Mouse (Mus musculus) retina, postnatal 1 day (tissue): ENCODE results near the gene Dennd1a.
A peak's percentile ranks its signal among the peaks of the same experiment; 100 is the strongest.

Experiments
- DNase-seq: peaks from one replicate; pipeline ENCODE4 v3.0.0-alpha.2; 2012

Dennd1a gene

DNA sequence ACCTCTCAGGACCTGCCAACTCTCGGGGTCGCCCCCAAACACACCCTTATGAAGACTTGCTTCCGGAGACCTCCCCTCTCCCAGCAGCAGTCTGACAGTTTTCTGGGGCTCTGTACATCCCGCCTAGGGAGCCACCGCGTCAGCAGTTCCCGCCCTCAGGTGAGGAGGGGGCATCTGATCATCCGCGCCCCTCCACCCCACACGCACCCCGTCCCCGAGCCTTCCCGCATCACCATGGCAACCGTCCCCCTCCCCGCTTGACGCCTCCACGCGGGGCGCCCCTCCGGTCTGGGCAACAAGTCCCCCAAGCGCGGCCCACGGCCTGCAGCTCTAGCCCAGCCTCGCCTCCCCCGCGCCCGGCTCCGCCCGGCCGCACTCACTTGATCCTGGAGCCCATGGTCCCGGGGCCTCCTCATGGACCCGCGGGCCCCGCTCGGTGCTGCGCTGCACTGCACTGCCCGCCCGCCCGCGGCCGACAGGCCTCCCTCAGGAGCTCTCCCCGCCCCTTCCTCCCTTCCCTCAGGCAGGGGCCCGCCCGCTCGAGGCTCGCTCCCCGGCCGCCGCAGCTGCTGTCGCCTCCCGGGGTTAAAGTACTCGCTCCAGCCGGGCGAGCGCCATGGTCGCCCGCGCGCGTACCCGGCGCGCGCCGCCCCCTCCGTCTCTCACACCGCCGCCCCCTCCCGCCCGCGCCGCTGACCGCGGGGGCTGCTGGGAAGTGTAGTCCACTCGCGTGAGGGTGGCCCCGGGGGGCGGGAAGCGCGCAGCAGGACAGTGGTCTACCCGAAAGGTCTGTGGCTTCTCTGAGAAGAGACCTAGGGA is at the start of gene Dennd1a:
Gene Dennd1a (minus strand): TSS at position 658 of the 819 bp plus-strand sequence.
- DNase-seq, result peak; percentile 95

DNA sequence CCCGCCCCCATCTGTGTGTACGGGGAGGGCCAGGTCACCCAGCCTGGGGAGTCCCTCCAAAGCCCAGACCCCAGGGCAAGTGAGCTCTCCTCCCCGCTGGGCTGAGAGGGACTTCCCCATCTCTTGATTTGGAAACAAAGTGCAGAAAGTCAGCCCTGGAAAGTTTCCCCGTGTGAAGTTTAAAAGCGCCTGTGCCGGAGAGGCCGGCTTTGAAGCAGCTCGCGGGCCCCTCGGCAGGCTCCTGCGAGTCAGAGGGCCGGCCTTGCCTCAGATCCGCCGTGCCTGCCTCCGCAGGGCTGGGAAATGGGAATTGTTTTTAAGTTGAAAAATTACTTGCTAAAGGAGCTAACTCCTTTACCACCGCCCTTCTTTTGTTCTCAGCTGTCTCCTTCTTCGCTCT is 49.4 kb upstream of the Dennd1a start:
- DNase-seq, result peak; percentile 42

DNA sequence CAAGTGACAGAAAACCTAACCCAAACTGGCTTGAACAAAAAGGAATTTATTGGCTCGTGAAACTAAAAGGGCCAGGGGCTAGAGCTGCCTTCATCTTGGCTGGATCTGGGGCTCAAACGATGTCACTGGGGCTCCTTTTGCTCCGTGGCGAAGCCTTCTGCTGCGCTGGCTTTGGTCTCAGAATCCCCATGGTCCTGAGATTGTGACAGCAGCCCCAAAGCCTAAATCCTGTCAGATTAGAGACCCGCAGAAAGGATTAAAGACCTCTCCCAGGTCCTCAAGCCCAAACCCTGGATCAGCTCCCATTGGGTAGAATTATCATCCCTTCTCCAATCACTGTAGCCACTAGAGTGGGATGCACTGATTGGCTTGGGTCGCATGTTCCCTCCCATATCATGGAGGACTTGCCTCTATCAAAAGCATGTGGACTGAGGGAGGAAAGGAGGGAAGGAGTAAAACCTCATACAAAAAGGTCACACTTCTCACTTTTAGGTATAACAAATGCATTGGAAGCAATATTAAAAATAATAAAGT is 46.5 kb upstream of the Dennd1a start:
- peak; percentile 69 for DNase-seq

DNA sequence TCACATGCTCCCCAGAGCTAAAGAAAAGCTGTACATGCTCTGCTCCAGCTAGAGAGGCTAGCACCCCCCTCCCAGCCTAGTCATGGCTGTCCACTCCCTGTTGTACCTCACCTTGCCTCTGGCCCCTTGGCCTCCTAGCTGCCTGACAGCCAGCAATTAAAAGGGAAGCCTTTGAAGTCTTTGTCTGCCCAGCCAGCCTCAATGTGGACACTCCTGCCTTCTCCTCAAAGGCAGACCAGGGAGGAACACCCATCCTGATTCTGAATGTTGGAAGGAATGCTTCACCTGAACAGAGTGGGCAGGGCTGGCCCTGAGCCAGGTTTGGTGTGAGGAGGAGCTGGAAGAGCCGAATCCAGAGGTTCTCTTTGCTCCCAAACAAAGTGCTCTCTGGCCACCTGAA is 39.5 kb upstream of the Dennd1a start:
- DNase-seq, result no peak

DNA sequence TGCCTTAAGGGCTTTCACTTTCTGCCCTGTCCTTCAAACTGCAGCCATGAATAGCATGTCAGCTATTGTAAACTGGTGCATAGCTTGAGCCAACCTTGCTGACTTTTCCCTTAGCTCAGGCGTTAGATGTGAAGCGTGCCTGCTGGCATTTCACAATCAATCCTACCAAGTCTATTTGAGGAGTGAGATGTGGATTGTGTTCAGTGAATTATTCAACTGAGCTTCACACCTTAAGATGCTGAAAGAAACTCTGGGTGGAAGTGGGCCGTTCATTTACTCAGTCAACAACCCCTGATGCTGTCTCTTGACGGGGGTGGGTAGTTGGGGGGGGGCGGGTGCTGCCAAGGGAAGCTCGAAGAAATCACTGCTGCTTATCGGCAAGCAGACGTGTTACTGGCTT is 36.2 kb upstream of the Dennd1a start:
- DNase-seq, result no peak

DNA sequence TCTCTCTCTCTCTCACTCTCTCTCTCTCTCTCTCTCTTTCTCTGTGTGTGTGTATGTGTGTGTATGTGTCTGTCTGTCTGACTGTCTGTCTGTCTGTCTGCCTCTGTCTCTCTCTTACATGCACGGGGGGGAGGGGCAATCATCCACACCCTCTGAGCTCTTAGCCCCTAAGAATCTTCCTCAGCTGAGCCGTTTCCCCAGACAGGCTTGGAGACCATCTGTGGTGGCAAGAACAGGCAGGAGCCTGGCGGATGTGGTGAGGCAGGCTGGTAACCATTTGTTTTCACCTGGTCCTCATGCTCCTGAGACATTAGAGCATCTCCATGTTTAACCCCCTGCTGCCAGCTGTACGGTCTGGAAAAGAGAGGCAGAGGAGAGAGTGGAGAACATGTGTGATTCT is 33.7 kb upstream of the Dennd1a start:
- no peak for DNase-seq

DNA sequence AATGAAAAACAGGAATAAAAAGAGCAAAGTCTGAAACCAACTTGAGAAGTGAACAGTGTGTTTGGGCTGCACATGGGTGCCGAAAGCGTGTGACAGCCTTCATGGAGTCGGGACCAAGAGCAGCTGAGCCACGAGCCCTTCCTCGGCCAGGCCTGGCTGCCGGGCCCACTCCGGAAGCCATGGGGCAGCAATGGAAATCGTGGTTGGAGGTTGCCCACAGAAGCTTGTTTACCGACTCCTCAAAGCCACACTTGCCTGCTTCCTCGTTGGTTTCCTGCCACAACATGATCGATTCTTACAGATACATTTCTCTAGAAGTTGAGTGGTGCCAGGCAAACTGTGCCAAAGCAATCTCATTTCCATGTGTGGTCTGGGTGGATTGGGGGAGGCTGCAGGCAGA is 31.9 kb upstream of the Dennd1a start:
- no peak for DNase-seq

DNA sequence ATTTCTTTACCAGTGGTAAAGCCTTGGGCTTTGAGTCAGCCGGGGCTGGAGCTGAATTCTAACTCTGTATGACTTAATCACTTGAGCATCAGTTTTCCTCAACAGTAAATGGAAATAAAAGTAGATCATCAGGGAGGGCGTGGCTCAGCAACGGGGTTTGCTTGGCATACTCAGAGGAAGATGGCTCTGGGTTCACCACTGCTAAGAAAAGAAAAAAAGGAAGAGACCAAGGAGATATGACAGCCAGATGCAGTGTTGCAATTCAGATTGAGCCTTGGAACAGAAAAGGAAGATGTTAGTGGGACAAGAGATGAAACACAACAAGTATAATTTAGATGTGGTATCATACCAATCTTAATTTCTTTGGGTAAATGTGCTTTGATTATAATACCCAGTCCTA is 26.2 kb upstream of the Dennd1a start:
- DNase-seq, result no peak

DNA sequence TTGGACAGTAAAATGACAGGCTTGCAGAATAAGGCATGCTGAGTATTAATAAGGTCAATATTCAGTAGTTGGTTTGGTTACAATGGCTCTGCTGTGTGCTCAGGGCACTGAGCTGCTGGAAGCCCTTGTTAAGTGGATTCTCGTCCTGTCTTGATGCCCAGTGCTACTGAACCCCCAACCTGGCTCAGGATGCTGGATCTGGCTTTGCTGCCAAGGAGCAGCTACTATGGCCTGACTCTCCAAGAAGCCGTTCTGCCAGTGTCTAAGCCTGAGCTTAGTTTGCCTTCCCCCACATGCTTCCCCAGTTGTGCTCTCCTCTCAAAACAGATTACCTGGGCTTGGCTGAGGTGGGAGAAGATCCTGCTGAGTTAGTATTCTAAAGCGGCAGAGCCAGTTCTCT is 25.7 kb upstream of the Dennd1a start:
- DNase-seq, result no peak

DNA sequence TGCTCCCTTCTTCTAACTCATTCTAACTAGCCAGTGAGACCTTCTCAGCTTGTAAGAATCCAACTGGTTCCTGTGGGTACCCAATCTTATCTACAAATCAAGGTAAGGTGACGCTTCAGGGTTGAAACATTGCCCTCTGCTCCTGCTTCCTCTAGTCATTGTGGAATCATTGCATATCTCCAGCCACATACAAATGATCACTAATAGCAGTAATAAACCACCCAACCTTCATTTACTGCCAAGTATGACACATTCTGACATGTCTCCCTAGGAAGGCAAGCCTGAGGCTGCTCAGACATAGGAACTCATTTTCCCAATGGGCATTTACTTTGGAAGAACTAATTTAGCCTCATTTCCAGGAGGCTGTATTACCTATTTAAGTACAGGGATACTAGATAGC is 18.0 kb upstream of the Dennd1a start:
- no peak for DNase-seq

DNA sequence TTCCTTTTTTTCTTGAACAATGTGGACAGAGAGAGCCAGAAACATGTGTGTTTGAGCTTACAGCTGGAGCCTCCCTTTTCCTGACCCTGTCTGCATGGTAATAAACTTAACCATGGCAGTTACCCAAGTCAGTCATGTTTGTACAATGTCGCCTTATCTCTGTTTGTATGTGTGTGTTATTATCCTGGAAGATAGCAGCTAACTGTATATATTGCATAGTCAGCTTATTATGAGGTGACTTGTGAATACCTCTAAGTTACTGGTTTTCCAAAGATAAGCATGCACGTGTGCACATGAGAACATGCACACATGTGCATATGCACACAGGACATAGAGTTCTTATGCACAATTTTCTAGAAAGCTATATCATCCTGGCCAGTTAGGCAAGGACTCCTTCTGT is 13.8 kb upstream of the Dennd1a start:
- no peak for DNase-seq

DNA sequence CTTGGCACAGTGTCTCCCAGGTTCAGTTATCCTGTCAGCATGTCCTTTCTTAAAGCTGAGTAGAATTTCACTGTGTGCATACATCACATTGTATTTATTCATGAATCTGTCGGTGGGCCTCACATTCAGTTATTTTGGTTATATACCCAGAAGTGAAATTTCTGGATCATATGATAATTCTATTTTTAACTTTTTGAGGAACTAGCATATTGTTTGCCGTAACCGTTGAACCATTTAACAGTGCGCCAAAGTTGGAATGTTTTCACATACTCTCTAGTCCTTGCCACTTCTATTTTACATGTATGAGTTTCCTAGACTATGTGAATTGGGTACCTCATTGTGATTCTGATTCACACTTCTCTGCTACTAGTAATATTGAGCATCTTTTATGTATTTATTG is 8.7 kb upstream of the Dennd1a start:
- DNase-seq, result no peak

DNA sequence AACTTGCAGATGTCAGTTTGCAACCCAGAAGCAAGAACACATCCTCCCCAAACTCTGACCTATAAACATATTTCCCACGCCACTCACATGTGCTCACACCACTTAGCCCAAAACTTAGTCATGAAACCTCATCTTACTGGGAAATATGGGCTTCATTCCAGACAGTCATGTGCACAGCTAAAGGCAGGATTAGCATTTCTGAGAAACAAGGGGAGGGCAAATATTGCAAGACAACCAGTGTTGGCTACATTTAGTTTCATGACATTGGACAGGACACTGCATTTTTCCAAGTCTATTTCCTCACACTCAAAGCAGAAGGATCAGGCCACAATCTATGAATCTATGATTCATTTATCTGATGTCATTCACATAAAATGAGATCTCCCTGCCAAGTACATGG is 4.3 kb upstream of the Dennd1a start:
- no peak for DNase-seq

DNA sequence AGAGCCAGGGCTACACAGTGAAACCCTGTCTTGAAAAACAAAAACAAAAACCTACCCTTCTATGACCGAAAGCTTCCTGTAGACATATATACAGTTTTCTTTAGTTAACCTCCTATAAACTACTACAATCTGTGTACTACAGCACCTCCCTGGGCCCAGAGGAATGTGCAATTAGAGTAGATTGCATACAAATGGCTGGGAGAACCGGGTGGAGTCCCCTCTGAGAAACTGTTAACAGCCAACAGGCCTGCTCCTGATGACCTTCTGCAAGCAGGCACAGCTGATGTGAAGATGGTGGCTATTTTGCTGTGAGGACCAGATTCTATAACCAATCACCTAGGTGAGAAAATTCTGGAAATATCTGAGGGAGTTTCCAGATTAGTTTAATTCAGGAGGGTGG is 1.0 kb upstream of the Dennd1a start:
- DNase-seq, result no peak

DNA sequence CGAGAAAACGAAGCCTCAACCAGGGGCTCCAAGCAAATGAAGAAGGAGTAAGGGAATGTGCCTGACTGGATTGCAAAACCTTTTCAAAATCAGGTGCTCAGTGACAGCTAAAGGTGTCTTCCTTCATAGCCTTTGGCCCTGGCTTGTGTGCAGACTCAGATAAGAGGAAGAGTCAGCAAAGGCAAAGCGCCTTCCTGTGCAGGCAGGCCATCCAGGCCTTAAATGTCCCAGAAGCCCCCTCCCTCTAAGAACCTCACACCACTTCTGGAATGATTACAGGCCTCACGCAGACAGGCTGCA is 807 bp downstream of the Dennd1a start:
- DNase-seq, result no peak

DNA sequence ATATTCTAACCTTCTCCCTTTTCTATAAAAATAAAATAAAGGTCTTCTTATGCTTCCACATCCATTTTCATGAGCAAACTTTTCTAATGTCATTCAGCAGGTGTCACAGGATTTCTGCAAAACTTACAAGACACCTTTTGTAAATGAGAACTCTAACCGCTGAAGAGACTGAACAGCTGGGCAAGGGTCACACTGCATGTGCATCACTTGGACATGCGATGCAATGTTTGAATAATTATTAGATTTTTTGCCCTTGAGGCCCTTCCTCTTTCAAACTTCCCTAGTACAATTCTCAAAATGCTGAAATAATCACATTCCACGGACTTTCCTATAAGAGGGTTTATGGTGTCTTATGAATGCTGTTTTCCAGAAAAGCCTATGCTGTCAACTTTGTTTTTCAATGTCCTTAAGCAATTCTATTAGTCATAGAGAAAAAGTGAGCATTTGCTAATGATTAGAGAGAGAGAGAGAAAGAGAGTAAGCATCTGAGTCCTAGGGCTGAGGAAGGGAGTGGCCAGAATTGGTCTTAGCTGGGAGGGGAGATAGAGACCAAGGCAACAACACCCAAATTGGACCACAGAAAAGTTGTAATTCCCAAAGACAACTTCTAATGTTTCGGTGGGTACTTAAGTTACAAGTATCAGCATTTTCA is 1.3 kb downstream of the Dennd1a start:
- DNase-seq, result peak; percentile 6

DNA sequence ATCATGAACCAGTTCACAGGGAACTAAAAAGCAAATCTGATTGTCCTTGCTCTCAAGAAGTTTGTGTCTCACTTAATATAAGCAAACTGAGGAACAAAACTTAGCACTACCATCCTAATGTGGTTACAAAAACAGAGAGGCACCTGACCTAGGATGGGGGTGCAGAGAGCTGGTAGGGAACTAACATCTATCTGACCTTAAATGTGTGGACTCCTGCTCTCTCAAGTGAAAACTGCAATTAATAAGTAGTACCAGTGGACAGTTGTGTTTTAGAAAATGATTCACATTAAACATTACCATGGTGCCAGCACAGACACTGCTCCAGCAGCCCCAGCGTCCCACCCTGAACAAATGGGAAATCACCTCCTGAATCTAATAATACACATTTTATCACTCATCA is 3.2 kb downstream of the Dennd1a start:
- no peak for DNase-seq

DNA sequence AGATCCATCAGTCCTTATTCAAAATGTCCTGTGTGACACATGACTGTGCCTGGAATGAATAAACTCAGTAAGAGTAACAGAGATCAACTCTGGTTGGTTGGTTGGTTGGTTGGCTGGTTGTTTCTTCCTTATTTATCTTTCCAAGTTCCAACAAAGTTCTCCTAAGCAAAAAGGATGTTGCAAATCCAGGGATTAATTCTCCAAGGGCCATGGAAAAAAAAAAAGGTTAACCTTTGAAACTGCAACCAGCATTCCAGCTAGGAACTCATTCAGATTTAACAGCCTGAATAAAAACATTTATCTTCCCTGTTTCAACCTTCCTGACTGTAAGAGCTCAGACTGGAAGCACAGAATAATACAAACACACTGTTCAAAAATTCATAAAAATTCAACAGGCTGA is 6.8 kb downstream of the Dennd1a start:
- DNase-seq, result no peak

DNA sequence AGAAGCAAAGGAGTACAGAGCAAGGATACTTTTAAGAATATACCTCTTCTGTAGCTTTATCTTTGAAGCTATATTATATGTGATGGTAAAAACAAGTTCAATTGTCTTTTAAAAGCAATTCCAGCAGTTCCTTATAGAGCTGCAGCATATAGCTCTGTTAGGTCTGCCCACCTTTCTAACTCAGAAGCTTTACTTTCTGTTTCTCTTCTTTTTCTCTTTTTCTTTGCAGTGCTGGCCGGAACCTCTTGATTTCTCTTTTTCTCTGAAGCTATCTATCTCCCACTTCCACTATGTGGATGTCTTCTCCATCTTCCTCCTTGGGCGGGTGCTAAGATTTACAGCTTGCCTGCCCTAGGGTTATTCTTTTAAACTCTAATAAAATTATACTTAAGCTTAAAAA is 12.2 kb downstream of the Dennd1a start:
- DNase-seq, result no peak

DNA sequence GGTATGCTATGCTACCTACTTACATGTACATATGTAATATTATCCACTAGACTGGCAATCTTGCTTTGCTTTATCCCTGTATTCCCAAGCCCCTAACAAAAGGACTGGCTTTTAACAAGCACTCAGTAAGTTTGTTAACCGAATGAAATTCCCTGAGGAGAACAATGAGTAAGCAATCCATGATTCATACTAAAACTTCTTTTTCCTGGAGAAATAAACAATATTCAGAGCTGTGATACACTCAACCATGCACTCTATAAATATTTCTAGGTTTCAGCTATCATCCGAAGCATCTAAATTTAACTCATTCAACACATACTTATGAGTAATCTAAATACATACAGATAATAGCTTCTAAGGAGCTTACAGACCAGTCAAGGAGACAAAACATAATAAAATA is 23.5 kb downstream of the Dennd1a start:
- DNase-seq, result no peak

DNA sequence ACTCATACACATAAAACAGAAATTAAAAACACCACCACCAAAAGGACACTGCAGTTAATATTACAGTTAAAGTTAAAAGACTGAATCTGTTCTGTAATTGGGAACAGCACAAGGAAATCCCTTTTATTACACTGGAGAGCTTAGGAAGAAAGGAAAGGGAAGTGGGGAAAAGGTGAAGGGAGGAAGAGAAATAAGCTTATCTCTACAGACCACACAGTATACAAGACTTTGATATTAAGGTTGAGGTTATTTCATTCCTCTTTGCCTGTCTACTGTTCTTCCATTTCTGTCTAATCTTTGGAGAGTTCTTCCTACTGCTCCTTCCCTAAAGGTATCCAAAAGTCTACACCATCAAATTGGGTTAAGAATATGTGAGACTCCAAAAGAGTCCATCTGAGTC is 28.1 kb downstream of the Dennd1a start:
- no peak for DNase-seq

DNA sequence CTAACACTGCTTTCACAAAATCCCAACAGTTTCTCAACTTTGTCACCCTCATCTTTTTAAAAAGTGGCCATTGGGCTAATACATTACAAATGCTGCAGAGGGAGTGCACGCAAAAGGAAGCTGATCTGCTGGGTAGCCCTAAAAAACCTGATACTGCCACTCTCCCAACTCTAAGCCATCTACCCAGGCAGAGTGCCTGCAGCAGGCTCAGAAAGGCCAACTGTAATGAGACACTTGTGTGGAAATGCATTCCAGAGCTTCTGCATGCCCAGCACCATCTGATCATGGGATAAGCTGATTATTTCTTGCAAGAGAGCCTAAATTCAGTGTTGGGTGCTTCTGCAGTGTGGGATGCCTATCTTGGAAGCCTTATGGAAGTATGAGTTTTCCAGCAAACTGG is 49.6 kb downstream of the Dennd1a start:
- peak; percentile 10 for DNase-seq

DNA sequence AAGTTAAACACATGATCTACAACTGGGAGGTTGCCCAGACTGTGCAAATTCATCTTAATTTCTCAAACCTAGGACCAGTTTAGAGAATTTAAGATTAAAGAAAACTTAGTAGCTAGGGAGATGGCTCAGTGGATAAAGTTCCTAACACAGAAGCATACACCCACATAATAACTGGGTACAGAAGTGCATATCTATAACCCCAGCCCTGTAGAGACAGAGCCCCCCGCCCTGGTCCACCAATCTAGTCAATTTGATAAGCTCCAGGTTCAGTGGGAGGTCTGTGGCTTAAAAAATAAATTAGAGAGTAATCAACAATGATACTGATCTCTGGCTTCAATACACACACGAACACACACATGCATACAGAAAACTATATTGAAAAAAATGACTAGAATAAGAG is 51.6 kb downstream of the Dennd1a start:
- DNase-seq, result no peak

DNA sequence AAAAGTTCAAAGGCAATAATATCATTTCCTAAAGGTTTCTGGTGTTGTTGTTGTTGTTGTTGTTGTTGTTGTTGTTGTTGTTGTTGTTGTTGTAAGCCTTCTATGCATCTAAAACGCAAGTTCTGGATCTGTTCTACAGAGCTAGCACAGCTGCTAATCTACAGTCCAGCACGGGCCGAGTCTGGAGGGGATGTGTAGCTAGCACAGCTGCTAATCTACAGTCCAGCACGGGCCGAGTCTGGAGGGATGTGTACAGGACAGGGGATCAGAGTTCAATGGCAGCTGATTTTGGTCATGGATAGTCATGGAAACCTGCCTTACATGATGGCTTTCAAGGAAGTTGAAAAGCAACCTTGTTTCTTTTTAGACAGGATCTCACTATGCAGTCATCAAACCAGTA is 57.3 kb downstream of the Dennd1a start:
- DNase-seq, result no peak

DNA sequence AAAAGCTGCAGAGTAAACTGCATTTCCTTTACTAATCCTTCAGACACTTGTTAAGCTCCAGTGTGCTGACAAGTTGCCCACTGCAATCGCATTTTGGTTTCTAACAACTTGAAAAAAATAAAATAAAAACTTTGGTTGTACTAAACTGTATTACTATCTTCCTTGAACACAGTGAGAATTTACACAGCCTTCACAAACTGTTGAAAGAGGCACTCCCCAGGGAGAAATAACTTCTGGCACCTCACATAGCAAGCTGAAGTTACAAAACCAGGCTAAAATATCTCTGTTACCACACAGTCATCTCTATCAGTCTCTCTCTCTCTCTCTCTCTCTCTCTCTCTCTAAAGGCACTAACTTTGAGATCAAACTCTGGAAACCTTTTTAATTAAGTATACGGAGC is 63.4 kb downstream of the Dennd1a start:
- DNase-seq, result no peak
